Mouse (Mus musculus): ENCODE data around the gene Tnfrsf13b.

- no peak for TF ChIP-seq CTCF (IDR thresholded peaks at IDR 0.05; ENCODE audit: insufficient read depth, low read length)
- no peak for TF ChIP-seq POLR2A (IDR thresholded peaks at IDR 0.05; ENCODE audit: borderline replicate concordance, extremely low read depth, low read depth, low read length)
These were observed 53.8 kb downstream of the Tnfrsf13b start for GRCm38 (mm10) chr11:61180361-61180760.

Measured in lung, adult 2 months (tissue).